Mouse (Mus musculus) G1E (cell line): Measurements from ENCODE around the gene Ttc36. TPM values are rescaled to one million over a fixed set of nuclear protein-coding genes. Genes with fewer than 3 reads are reported as not detected.

ENCODE experiments used
- ATAC-seq: 2 replicates; pipeline ENCODE4 v1.8.0; 2016; ENCODE audit warnings: mild to moderate bottlenecking; ENCODE audit not compliant: insufficient number of reproducible peaks, poor library complexity, low FRiP score, severe bottlenecking; ENCODE audit errors: extremely low read depth
- DNase-seq: peaks from one replicate; pipeline ENCODE4 v3.0.0; 2012; ENCODE audit warnings: low spot score
- H3K27me3 ChIP-seq: 2 replicates; pipeline ENCODE4 v1.6.1; 2012; ENCODE audit warnings: mild to moderate bottlenecking, low read length, inconsistent platforms; ENCODE audit not compliant: insufficient read depth
- H3K36me3 ChIP-seq: replicated peaks from 2 replicates; pipeline ENCODE3; 2012; ENCODE audit warnings: mild to moderate bottlenecking, inconsistent platforms
- H3K4me1 ChIP-seq: 2 replicates; pipeline ENCODE4 v1.6.1; 2012; ENCODE audit warnings: low read depth, low read length, inconsistent platforms, mixed read lengths; ENCODE audit not compliant: insufficient read depth
- H3K4me3 ChIP-seq: 2 replicates; pipeline ENCODE4 v1.5.1; 2012; ENCODE audit warnings: low read depth, mild to moderate bottlenecking, inconsistent platforms, low read length, moderate library complexity, mixed read lengths
- H3K9me3 ChIP-seq: replicated peaks from 2 replicates; pipeline ENCODE4 v1.6.1; 2012; ENCODE audit warnings: inconsistent platforms
- CTCF ChIP-seq: IDR thresholded peaks from 2 replicates; pipeline ENCODE4 v1.5.1; 2012; ENCODE audit warnings: low read depth, low read length, inconsistent platforms, mixed read lengths
- GATA1 ChIP-seq: IDR thresholded peaks from 2 replicates; pipeline ENCODE4 v1.6.1; 2012; ENCODE audit warnings: borderline replicate concordance, low read length, inconsistent platforms, mixed read lengths
- GATA2 ChIP-seq: IDR thresholded peaks from 2 replicates; pipeline ENCODE4 v1.6.1; 2012; ENCODE audit warnings: low read depth, low read length, inconsistent platforms, borderline replicate concordance
- POLR2AphosphoS5 ChIP-seq: IDR thresholded peaks from 2 replicates; pipeline ENCODE4 v1.6.1; 2012; ENCODE audit warnings: low read depth, low read length, inconsistent platforms; ENCODE audit not compliant: insufficient replicate concordance
- TAL1 ChIP-seq: conservative IDR thresholded peaks from 2 replicates; pipeline ENCODE4 v1.6.1; 2012; ENCODE audit warnings: low read depth, low read length, inconsistent platforms, mixed read lengths
- polyA plus RNA-seq: library from polyadenylated mRNA; stranded (reverse); fragments of >175 nt; gene quantifications from 2 replicates; pipeline ENCODE4 v1.2.3, GENCODE M21; 2012
- total RNA-seq, 2 experiments: library from RNA; stranded (forward) in 1 of 2; stranded (reverse) in 1 of 2; fragments of 200-1000 nt in 1 of 2; fragments of >200 nt in 1 of 2; fragmentation: Nextera tagmentation in 1 of 2; gene quantifications; 2 replicates each; pipeline ENCODE4 v1.2.3; 2014 to 2017

Gene Ttc36
- total RNA-seq (2014; fragmentation: Nextera tagmentation) = not detected in 2 replicates
- 0.76 TPM in 1 of 2 replicates, not detected in the other for total RNA-seq (2017)
- polyA plus RNA-seq = 0.31 and 0.38 TPM in 2 replicates

GRCm38 (mm10) chr9:44802808-44803450 is at the start of gene Ttc36:
Gene Ttc36 (minus strand): TSS chr9:44803072.
- no peak within 1 kb of the TSS for H3K4me3 ChIP-seq
- peaks cover 26% of the 10 kb centered on the region for H3K4me1 ChIP-seq
- TF ChIP-seq GATA1 (no peak), TAL1 (no peak), GATA2 (no peak), POLR2AphosphoS5 (no peak), CTCF (no peak)
- peaks cover 39% of the 10 kb centered on the region for H3K36me3 ChIP-seq
- DNase-seq (no peak), ATAC-seq (no peak)
- peaks cover 28% of the 10 kb centered on the region for H3K27me3 ChIP-seq
- no peaks in the 10 kb centered on the region for H3K9me3 ChIP-seq

DNA sequence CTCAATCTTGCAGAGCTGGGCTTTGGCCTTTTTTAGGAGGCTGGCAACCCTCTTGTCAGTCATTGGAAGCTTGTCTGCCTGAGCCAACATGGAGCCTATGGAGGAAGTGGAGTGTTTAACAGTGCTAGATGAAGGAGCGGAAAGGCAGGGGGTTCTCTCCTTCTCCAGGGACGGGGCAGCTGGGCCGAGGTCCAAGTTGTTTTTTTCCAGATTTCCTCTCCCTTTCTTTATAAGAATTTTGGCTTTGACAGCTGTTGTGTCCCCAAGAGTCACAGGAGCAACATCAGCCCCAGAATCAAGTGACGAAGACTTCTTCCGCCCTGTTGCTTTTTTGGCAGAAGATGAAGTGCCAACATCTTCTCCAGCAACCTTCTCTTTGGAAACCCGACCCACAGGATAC is 44.6 kb upstream of the Ttc36 start:
- H3K4me3 ChIP-seq = no peak overlapping the region
- DNase-seq (no peak), ATAC-seq (no peak)
- peaks cover 94% of the 10 kb centered on the region for H3K36me3 ChIP-seq
- TF ChIP-seq POLR2AphosphoS5 (no peak), GATA2 (no peak), GATA1 (no peak), CTCF (no peak), TAL1 (no peak)
- H3K27me3 ChIP-seq = no peaks in the 10 kb centered on the region
- no peaks in the 10 kb centered on the region for H3K9me3 ChIP-seq
- no peaks in the 10 kb centered on the region for H3K4me1 ChIP-seq

- Histone ChIP-seq H3K27me3 (no peaks in the 10 kb centered on the region), H3K36me3 (peaks cover 90% of the 10 kb centered on the region), H3K4me1 (no peaks in the 10 kb centered on the region), H3K9me3 (no peaks in the 10 kb centered on the region), H3K4me3 (no peak overlapping the region)
- no peak for ATAC-seq
- TF ChIP-seq GATA1 = no peak
- peak; percentile 40; the same call in 1 of the 2 replicates for TF ChIP-seq CTCF
- DNase-seq = no peak
These were observed 38.4 kb upstream of the Ttc36 start for GRCm38 (mm10) chr9:44841241-44841640.

- Histone ChIP-seq H3K27me3 (no peaks in the 10 kb centered on the region), H3K36me3 (peaks cover 90% of the 10 kb centered on the region), H3K4me1 (no peaks in the 10 kb centered on the region), H3K9me3 (no peaks in the 10 kb centered on the region), H3K4me3 (no peak overlapping the region)
- DNase-seq (peak; percentile 31), ATAC-seq (no peak)
- TF ChIP-seq TAL1 = no peak
- no peak for TF ChIP-seq GATA2
- no peak for TF ChIP-seq POLR2AphosphoS5
- peak; percentile 48 for TF ChIP-seq CTCF
- TF ChIP-seq GATA1 = no peak
These were observed 33.6 kb upstream of the Ttc36 start for GRCm38 (mm10) chr9:44836439-44836838.

DNA sequence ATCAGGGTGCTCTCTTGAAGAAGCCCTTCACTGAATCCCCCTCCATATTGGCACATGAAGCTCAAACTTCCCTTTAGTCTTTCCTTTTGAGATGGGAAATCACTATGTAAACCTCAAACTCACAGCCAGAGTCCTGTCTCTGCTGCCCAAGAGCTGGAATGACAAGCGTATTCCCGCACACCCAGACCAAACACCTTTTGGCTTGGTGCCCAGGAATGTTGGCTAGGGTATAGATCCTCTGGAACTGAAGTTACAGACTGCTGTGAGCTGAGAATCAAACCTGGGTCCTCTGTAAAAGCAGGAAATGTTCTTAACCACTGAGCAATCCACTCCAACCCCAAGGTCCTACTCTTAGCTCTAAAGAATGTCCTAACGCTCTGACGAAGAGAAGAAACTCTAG is 29.5 kb upstream of the Ttc36 start:
- Histone ChIP-seq H3K27me3 (no peaks in the 10 kb centered on the region), H3K36me3 (peaks cover 96% of the 10 kb centered on the region), H3K9me3 (no peaks in the 10 kb centered on the region), H3K4me1 (no peaks in the 10 kb centered on the region), H3K4me3 (no peak overlapping the region)
- TF ChIP-seq CTCF = no peak
- TF ChIP-seq TAL1 = no peak
- no peak for TF ChIP-seq POLR2AphosphoS5
- TF ChIP-seq GATA1 = no peak
- TF ChIP-seq GATA2 = no peak
- DNase-seq (no peak), ATAC-seq (no peak)

DNA sequence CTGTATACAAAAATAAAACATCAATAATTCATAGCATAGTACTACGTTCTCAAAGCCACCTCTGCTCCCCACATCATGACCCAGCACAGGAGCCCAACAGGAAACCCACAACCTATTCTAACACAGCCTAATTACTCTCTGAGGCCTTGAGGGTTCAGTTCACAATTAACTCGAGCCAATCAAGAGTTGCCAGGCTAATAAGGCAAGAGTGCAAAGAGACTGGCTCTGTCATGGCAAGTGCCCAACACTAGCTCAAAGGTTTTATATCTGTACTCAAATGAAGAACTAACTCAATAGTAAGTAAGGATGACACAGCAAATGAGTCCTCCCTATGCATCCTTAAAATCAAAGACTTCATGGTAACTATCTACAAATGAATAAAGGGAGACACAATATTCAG is 27.6 kb upstream of the Ttc36 start:
- DNase-seq (no peak), ATAC-seq (no peak)
- no peak for TF ChIP-seq POLR2AphosphoS5
- no peak for TF ChIP-seq GATA1
- TF ChIP-seq GATA2 = no peak
- no peak for TF ChIP-seq TAL1
- no peak for TF ChIP-seq CTCF

More for the DNA sequence above, 27.6 kb upstream of the Ttc36 start:
- Histone ChIP-seq H3K4me1 (no peaks in the 10 kb centered on the region), H3K27me3 (no peaks in the 10 kb centered on the region), H3K4me3 (no peak overlapping the region), H3K36me3 (peaks cover 98% of the 10 kb centered on the region), H3K9me3 (no peaks in the 10 kb centered on the region)
